Mouse (Mus musculus) myocyte (in vitro differentiated cells): ENCODE data around the gene Stk11. TPM values are rescaled to one million over a fixed set of nuclear protein-coding genes. Genes with fewer than 3 reads are reported as not detected.

ENCODE experiments used
- H3K27me3 ChIP-seq: one replicate; pipeline ENCODE4 v1.6.1; 2011; ENCODE audit not compliant: control insufficient read depth, insufficient read depth, insufficient read length
- H3K36me3 ChIP-seq: one replicate; pipeline ENCODE4 v1.6.1; 2011; ENCODE audit not compliant: control insufficient read depth, insufficient read depth
- H3K4me2 ChIP-seq: one replicate; pipeline ENCODE4 v1.6.1; 2011; ENCODE audit warnings: low read depth, control low read depth
- H3K4me3 ChIP-seq: one replicate; pipeline ENCODE4 v1.5.1; 2011; ENCODE audit warnings: mild to moderate bottlenecking, control low read depth, moderate library complexity
- H3K79me2 ChIP-seq: one replicate; pipeline ENCODE4 v1.6.1; 2011; ENCODE audit not compliant: control insufficient read depth, insufficient read depth
- H3ac ChIP-seq: one replicate; pipeline ENCODE4 v1.6.1; 2011; ENCODE audit not compliant: control insufficient read depth, insufficient read length
- CEBPB ChIP-seq: IDR thresholded peaks from 2 replicates; pipeline ENCODE4 v1.6.1; 2011; ENCODE audit warnings: mild to moderate bottlenecking, moderate library complexity; ENCODE audit not compliant: poor library complexity, insufficient read depth, severe bottlenecking
- E2F4 ChIP-seq: IDR thresholded peaks from one replicate; pipeline ENCODE4 v1.6.1; 2011; ENCODE audit warnings: mild to moderate bottlenecking, control low read depth, moderate library complexity; ENCODE audit not compliant: insufficient read depth
- MAX ChIP-seq: IDR thresholded peaks from one replicate; pipeline ENCODE4 v1.6.1; 2011; ENCODE audit warnings: low read depth, mild to moderate bottlenecking, control low read depth
- MYOD1 ChIP-seq, 3 experiments: IDR thresholded peaks; one replicate each; pipeline ENCODE4 v1.6.1; 2011; ENCODE audit warnings: control low read depth in 2 of 3, low read depth in 2 of 3, mild to moderate bottlenecking in 2 of 3, moderate library complexity in 1 of 3; ENCODE audit not compliant: insufficient read length in 2 of 3, control insufficient read depth in 1 of 3
- MYOG ChIP-seq, 3 experiments: IDR thresholded peaks; one replicate each; pipeline ENCODE4 v1.6.1; 2011; ENCODE audit warnings: control low read depth in 2 of 3, low read depth in 2 of 3, mild to moderate bottlenecking in 2 of 3; ENCODE audit not compliant: insufficient read length in 2 of 3, control insufficient read depth in 1 of 3, insufficient read depth in 1 of 3
- POLR2A ChIP-seq: IDR thresholded peaks from one replicate; pipeline ENCODE4 v1.6.1; 2011; ENCODE audit warnings: low read depth, mild to moderate bottlenecking, control low read depth, moderate library complexity; ENCODE audit not compliant: insufficient read length
- POLR2AphosphoS2 ChIP-seq: IDR thresholded peaks from one replicate; pipeline ENCODE4 v1.6.1; 2011; ENCODE audit warnings: low read depth, control low read depth; ENCODE audit not compliant: insufficient read length
- REST ChIP-seq: IDR thresholded peaks from one replicate; pipeline ENCODE4 v1.6.1; 2011; ENCODE audit warnings: mild to moderate bottlenecking, control low read depth, moderate library complexity; ENCODE audit not compliant: insufficient read depth, insufficient read length
- SRF ChIP-seq: IDR thresholded peaks from one replicate; pipeline ENCODE4 v1.6.1; 2011; ENCODE audit warnings: low read depth; ENCODE audit not compliant: control insufficient read depth, insufficient read length
- TCF12 ChIP-seq: IDR thresholded peaks from one replicate; pipeline ENCODE4 v1.6.1; 2011; ENCODE audit warnings: mild to moderate bottlenecking, control low read depth; ENCODE audit not compliant: poor library complexity, insufficient read depth, severe bottlenecking
- TCF3 ChIP-seq: IDR thresholded peaks from one replicate; pipeline ENCODE4 v1.6.1; 2011; ENCODE audit warnings: low read depth, control low read depth; ENCODE audit not compliant: insufficient read length
- USF1 ChIP-seq: IDR thresholded peaks from one replicate; pipeline ENCODE4 v1.6.1; 2011; ENCODE audit warnings: low read depth, mild to moderate bottlenecking, control low read depth, moderate library complexity
- polyA plus RNA-seq: library from polyadenylated mRNA; unstranded; fragments of >200 nt; fragmentation: generic; extraction: Trizol; gene quantifications from one replicate; pipeline ENCODE4 v1.2.1, GENCODE M21; 2012; ENCODE audit warnings: missing spikeins

The Stk11 gene
- polyA plus RNA-seq, 1 experiment: 150 TPM

GRCm38 (mm10) chr10:80152071-80152872 lies 36.7 kb downstream of the Stk11 start:
- TF ChIP-seq POLR2A (peak; percentile 60), MYOG (IDR thresholded peaks at IDR 0.05; ENCODE audit: control insufficient read depth in 1 of 3, insufficient read depth in 1 of 3, insufficient read length in 2 of 3, low read depth in 2 of 3) (no peak), CEBPB (no peak), POLR2AphosphoS2 (peak; percentile 58)
- peak overlapping the region; percentile 97 for H3K4me2 ChIP-seq
- H3K4me3 ChIP-seq: peak overlapping the region; percentile 100
- H3ac ChIP-seq: peak overlapping the region; percentile 69
- H3K36me3 ChIP-seq: peaks cover 49% of the 10 kb centered on the region
- H3K79me2 ChIP-seq: peaks cover 59% of the 10 kb centered on the region
- H3K27me3 ChIP-seq: no peaks in the 10 kb centered on the region

- peaks cover 53% of the 10 kb centered on the region for H3K36me3 ChIP-seq
- TF ChIP-seq MYOG (IDR thresholded peaks at IDR 0.05; ENCODE audit: control insufficient read depth in 1 of 3, insufficient read depth in 1 of 3, insufficient read length in 2 of 3, low read depth in 2 of 3): no peak
- TF ChIP-seq POLR2A: peak; percentile 37
- peak overlapping the region; percentile 100 for H3K4me3 ChIP-seq
- H3K4me2 ChIP-seq: peak overlapping the region; percentile 97
- no peaks in the 10 kb centered on the region for H3K27me3 ChIP-seq
- H3K79me2 ChIP-seq: peaks cover 59% of the 10 kb centered on the region
- H3ac ChIP-seq: peak overlapping the region; percentile 69
Measured at GRCm38 (mm10) chr10:80152873-80153260, 37.3 kb downstream of the Stk11 start.

GRCm38 (mm10) chr10:80153713-80154112 lies 38.1 kb downstream of the Stk11 start:
- H3ac ChIP-seq: no peak overlapping the region
- peak overlapping the region; percentile 97 for H3K4me2 ChIP-seq
- no peaks in the 10 kb centered on the region for H3K27me3 ChIP-seq
- no peak for TF ChIP-seq POLR2A
- peak; percentile 75 for TF ChIP-seq POLR2AphosphoS2
- peaks cover 59% of the 10 kb centered on the region for H3K79me2 ChIP-seq
- H3K36me3 ChIP-seq: peaks cover 53% of the 10 kb centered on the region
- peak overlapping the region; percentile 100 for H3K4me3 ChIP-seq

- Histone ChIP-seq H3K79me2 (peaks cover 59% of the 10 kb centered on the region), H3ac (no peak overlapping the region), H3K27me3 (no peaks in the 10 kb centered on the region), H3K4me3 (no peak overlapping the region), H3K36me3 (peaks cover 53% of the 10 kb centered on the region), H3K4me2 (peak overlapping the region; percentile 50)
- peak; percentile 51 for TF ChIP-seq POLR2A
- TF ChIP-seq MAX: no peak
- TF ChIP-seq POLR2AphosphoS2: peak; percentile 74
- TF ChIP-seq MYOD1 (IDR thresholded peaks at IDR 0.05; ENCODE audit: control insufficient read depth in 1 of 3, insufficient read length in 2 of 3, low read depth in 2 of 3): no peak
- no peak for TF ChIP-seq REST
- no peak for TF ChIP-seq CEBPB
- TF ChIP-seq TCF3: no peak
Measured at GRCm38 (mm10) chr10:80154384-80154783, 38.8 kb downstream of the Stk11 start.

- no peak overlapping the region for H3ac ChIP-seq
- peaks cover 53% of the 10 kb centered on the region for H3K36me3 ChIP-seq
- H3K4me3 ChIP-seq: no peak overlapping the region
- H3K79me2 ChIP-seq: peaks cover 51% of the 10 kb centered on the region
- no peak for TF ChIP-seq MAX
- no peak for TF ChIP-seq USF1
- TF ChIP-seq POLR2AphosphoS2: no peak
- peak in 2 of 3 experiments; percentile 69 to 92 for TF ChIP-seq MYOG (IDR thresholded peaks at IDR 0.05; ENCODE audit: control insufficient read depth in 1 of 3, insufficient read depth in 1 of 3, insufficient read length in 2 of 3, low read depth in 2 of 3)
- peak; percentile 30 for TF ChIP-seq TCF3
- peak; percentile 1 for TF ChIP-seq POLR2A
- peak in 2 of 3 experiments; percentile 51 to 86 for TF ChIP-seq MYOD1 (IDR thresholded peaks at IDR 0.05; ENCODE audit: control insufficient read depth in 1 of 3, insufficient read length in 2 of 3, low read depth in 2 of 3)
- no peak for TF ChIP-seq SRF
- no peak for TF ChIP-seq CEBPB
- no peak for TF ChIP-seq REST
- no peak for TF ChIP-seq E2F4
- TF ChIP-seq TCF12: no peak
- no peaks in the 10 kb centered on the region for H3K27me3 ChIP-seq
- peak overlapping the region; percentile 50 for H3K4me2 ChIP-seq
Measured at GRCm38 (mm10) chr10:80155277-80155676, 39.7 kb downstream of the Stk11 start.
